Mouse (Mus musculus): ENCODE data around the gene Hoxa2. TPM values are rescaled to one million over a fixed set of nuclear protein-coding genes. Genes with fewer than 3 reads are reported as not detected.
A peak's percentile ranks its signal among the peaks of the same experiment; 100 is the strongest.

Gene Hoxa2
- polyA plus RNA-seq, 1 experiment from 2014 or later = 9.5 TPM

GRCm38 (mm10) chr6:52170166-52170897, 5.7 kb upstream of the Hoxa2 start:
- Histone ChIP-seq H3K9me3 (ENCODE audit: control insufficient read depth, low read length) (no peaks in the 10 kb centered on the region), H3K9ac (ENCODE audit: low read length) (peak overlapping the region; percentile 76), H3K36me3 (ENCODE audit: control insufficient read depth, insufficient read depth, low read length) (no peaks in the 10 kb centered on the region), H3K4me1 (replicated peaks; ENCODE audit: control insufficient read depth, insufficient read depth, low read length) (peaks cover 25% of the 10 kb centered on the region), H3K27me3 (ENCODE audit: control insufficient read depth, insufficient read depth, low read depth, low read length) (peaks cover 42% of the 10 kb centered on the region), H3K4me2 (ENCODE audit: low read depth, low read length) (peak overlapping the region; percentile 65), H3K4me3 (ENCODE audit: low read length) (peak overlapping the region; percentile 35), H3K27ac (ENCODE audit: low read length) (peak overlapping the region; percentile 90)
- peak; percentile 58 for ATAC-seq (ENCODE audit: low read depth)
- WGBS = 6% methylated on average over 40 of the region's 40 CpGs

GRCm38 (mm10) chr6:52169499-52170165, 5.0 kb upstream of the Hoxa2 start:
- no peak for ATAC-seq (ENCODE audit: low read depth)
- 17% methylated on average over 16 of the region's 16 CpGs for whole genome bisulfite sequencing
- peak overlapping the region; percentile 35 for H3K4me3 ChIP-seq (ENCODE audit: low read length)
- no peaks in the 10 kb centered on the region for H3K9me3 ChIP-seq (ENCODE audit: control insufficient read depth, low read length)
- peaks cover 41% of the 10 kb centered on the region for H3K27me3 ChIP-seq (ENCODE audit: control insufficient read depth, insufficient read depth, low read depth, low read length)
- H3K4me2 ChIP-seq (ENCODE audit: low read depth, low read length) = peak overlapping the region; percentile 65
- H3K9ac ChIP-seq (ENCODE audit: low read length) = peak overlapping the region; percentile 76
- H3K27ac ChIP-seq (ENCODE audit: low read length) = peak overlapping the region; percentile 90
- H3K4me1 ChIP-seq (replicated peaks; ENCODE audit: control insufficient read depth, insufficient read depth, low read length) = peaks cover 25% of the 10 kb centered on the region
- no peaks in the 10 kb centered on the region for H3K36me3 ChIP-seq (ENCODE audit: control insufficient read depth, insufficient read depth, low read length)

DNA sequence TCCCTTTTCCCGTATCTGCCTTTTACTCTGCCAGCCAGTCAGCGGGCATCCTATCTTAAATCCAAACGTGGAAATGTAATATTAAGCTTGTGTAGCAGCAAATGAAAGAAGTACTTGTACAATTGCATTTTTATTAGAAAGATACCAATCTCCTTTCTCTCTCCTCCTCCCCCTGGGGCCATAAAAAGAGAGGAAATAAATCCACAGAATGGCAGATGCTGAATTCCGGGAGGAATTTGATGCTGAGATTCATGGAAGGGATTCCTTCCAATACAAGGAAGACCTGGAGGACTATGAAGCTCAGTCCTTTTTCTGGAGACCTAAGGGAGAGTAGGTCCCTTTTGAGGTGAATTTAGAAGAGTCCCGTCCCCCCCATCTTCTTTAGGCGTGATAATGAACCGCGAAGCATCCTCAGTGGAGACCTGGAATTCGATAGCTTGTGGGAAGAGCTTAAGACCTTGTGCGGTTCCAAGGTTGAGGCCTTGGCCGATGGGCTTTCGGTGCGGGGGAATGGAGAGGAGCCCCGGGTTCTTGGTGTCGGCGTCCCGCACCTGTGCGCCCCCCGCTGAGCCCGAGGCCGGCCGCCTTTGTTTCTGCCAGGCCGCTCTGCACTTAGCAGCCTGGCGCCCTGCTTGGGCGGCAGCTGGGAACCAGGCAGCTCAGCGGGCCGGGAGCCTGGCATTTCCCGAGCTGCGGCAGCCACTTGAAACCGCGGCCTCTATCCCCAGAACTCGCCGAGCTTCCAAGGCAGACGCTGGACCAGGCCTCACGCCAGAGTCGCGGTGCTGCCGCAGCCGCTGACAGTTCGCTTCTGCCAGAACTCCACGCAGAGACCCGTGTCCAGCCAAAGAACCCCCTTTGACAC, 3.8 kb upstream of the Hoxa2 start:
- Histone ChIP-seq H3K36me3 (ENCODE audit: control insufficient read depth, insufficient read depth, low read length) (no peaks in the 10 kb centered on the region), H3K9ac (ENCODE audit: low read length) (peak overlapping the region; percentile 80), H3K9me3 (ENCODE audit: control insufficient read depth, low read length) (no peaks in the 10 kb centered on the region), H3K4me1 (replicated peaks; ENCODE audit: control insufficient read depth, insufficient read depth, low read length) (peaks cover 25% of the 10 kb centered on the region), H3K4me2 (ENCODE audit: low read depth, low read length) (peak overlapping the region; percentile 96), H3K4me3 (ENCODE audit: low read length) (peak overlapping the region; percentile 37), H3K27me3 (ENCODE audit: control insufficient read depth, insufficient read depth, low read depth, low read length) (peaks cover 38% of the 10 kb centered on the region), H3K27ac (ENCODE audit: low read length) (peak overlapping the region; percentile 96)
- 5% methylated on average over 39 of the region's 42 CpGs for WGBS
- no peak for ATAC-seq (ENCODE audit: low read depth)

DNA sequence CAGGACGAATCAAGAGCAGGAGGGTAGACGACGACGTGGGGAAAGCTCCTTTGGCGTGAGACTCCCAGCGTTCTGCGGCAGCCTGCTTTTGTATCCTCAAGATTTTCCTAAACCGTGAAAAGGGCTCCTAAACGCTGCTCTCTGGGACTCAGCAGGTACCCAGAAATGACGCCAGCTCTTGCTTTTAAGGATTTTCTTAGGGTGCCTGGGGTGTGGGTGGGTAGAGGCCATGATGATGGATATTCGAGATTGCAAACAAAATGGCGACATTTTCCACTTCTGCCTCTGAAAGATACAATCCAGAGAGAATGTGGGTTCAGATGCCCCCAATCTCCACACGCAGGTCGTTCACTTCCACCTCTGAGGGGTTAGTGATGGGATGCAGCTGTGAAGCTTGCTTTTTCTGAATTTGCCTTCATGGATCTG, 3.1 kb upstream of the Hoxa2 start:
- no peak for ATAC-seq (ENCODE audit: low read depth)
- Histone ChIP-seq H3K27ac (ENCODE audit: low read length) (peak overlapping the region; percentile 96), H3K9me3 (ENCODE audit: control insufficient read depth, low read length) (no peaks in the 10 kb centered on the region), H3K36me3 (ENCODE audit: control insufficient read depth, insufficient read depth, low read length) (no peaks in the 10 kb centered on the region), H3K4me3 (ENCODE audit: low read length) (peak overlapping the region; percentile 37), H3K4me2 (ENCODE audit: low read depth, low read length) (peak overlapping the region; percentile 96), H3K9ac (ENCODE audit: low read length) (peak overlapping the region; percentile 80), H3K27me3 (ENCODE audit: control insufficient read depth, insufficient read depth, low read depth, low read length) (peaks cover 38% of the 10 kb centered on the region), H3K4me1 (replicated peaks; ENCODE audit: control insufficient read depth, insufficient read depth, low read length) (peaks cover 25% of the 10 kb centered on the region)
- 15% methylated on average over 14 of the region's 14 CpGs for WGBS

- WGBS = 31% methylated on average over 1 of the region's 1 CpGs
- no peaks in the 10 kb centered on the region for H3K36me3 ChIP-seq (ENCODE audit: control insufficient read depth, insufficient read depth, low read length)
- no peak for ATAC-seq (ENCODE audit: low read depth)
- no peaks in the 10 kb centered on the region for H3K9me3 ChIP-seq (ENCODE audit: control insufficient read depth, low read length)
- H3K4me3 ChIP-seq (ENCODE audit: low read length) = peak overlapping the region; percentile 37
- H3K27me3 ChIP-seq (ENCODE audit: control insufficient read depth, insufficient read depth, low read depth, low read length) = peaks cover 33% of the 10 kb centered on the region
- H3K9ac ChIP-seq (ENCODE audit: low read length) = peak overlapping the region; percentile 80
- H3K4me2 ChIP-seq (ENCODE audit: low read depth, low read length) = peak overlapping the region; percentile 96
- peak overlapping the region; percentile 96 for H3K27ac ChIP-seq (ENCODE audit: low read length)
- peaks cover 20% of the 10 kb centered on the region for H3K4me1 ChIP-seq (replicated peaks; ENCODE audit: control insufficient read depth, insufficient read depth, low read length)
Measured at GRCm38 (mm10) chr6:52167176-52167575, 2.5 kb upstream of the Hoxa2 start.

DNA sequence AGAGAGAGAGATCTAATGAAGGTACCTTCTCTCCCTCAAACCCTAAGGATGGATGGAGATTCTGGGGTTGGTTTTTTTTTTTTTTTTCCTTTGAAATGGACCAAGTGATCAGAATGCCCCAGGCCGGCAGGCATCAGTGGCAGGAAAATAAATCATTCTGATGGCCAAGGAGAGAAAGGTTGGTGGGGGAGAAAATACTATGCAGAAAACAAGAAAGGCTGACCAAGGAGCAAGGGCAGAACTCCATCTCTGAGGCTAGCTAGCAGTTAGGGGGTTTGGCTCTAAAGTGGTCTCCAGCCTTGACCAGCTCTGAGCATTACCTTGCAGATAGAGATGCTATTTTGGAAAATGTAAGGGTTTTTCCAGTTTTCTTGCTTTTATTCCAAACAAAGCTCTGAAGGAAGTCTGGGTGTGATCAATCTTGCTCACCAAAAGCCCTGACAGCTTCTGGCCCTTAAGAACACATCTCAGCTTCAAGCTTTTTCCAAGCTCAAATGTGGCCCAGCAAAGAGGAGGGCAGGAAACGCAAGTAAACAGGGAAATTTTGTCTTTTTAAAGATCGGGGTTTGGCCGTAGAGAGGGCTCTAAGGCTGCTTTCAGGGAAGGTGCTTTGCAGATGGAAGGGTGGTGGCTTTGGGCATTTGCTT, 1.9 kb upstream of the Hoxa2 start:
- Histone ChIP-seq H3K4me3 (ENCODE audit: low read length) (peak overlapping the region; percentile 37), H3K27ac (ENCODE audit: low read length) (peak overlapping the region; percentile 96), H3K9me3 (ENCODE audit: control insufficient read depth, low read length) (no peaks in the 10 kb centered on the region), H3K36me3 (ENCODE audit: control insufficient read depth, insufficient read depth, low read length) (no peaks in the 10 kb centered on the region), H3K27me3 (ENCODE audit: control insufficient read depth, insufficient read depth, low read depth, low read length) (peaks cover 29% of the 10 kb centered on the region), H3K9ac (ENCODE audit: low read length) (peak overlapping the region; percentile 80), H3K4me2 (ENCODE audit: low read depth, low read length) (peak overlapping the region; percentile 96), H3K4me1 (replicated peaks; ENCODE audit: control insufficient read depth, insufficient read depth, low read length) (peaks cover 17% of the 10 kb centered on the region)
- WGBS = 15% methylated on average over 4 of the region's 4 CpGs
- no peak for ATAC-seq (ENCODE audit: low read depth)

- Histone ChIP-seq H3K36me3 (ENCODE audit: control insufficient read depth, insufficient read depth, low read length) (no peaks in the 10 kb centered on the region), H3K27ac (ENCODE audit: low read length) (peak overlapping the region; percentile 96), H3K9me3 (ENCODE audit: control insufficient read depth, low read length) (no peaks in the 10 kb centered on the region), H3K9ac (ENCODE audit: low read length) (peak overlapping the region; percentile 80), H3K4me3 (ENCODE audit: low read length) (peak overlapping the region; percentile 58), H3K27me3 (ENCODE audit: control insufficient read depth, insufficient read depth, low read depth, low read length) (peaks cover 24% of the 10 kb centered on the region), H3K4me1 (replicated peaks; ENCODE audit: control insufficient read depth, insufficient read depth, low read length) (peaks cover 12% of the 10 kb centered on the region), H3K4me2 (ENCODE audit: low read depth, low read length) (peak overlapping the region; percentile 96)
- 3% methylated on average over 28 of the region's 28 CpGs for WGBS
- ATAC-seq (ENCODE audit: low read depth) = no peak
Measured at GRCm38 (mm10) chr6:52165441-52166370, 1.1 kb upstream of the Hoxa2 start.

- peaks cover 26% of the 10 kb centered on the region for H3K27me3 ChIP-seq (ENCODE audit: control insufficient read depth, insufficient read depth, low read depth, low read length)
- H3K4me1 ChIP-seq (replicated peaks; ENCODE audit: control insufficient read depth, insufficient read depth, low read length) = peaks cover 10% of the 10 kb centered on the region
- H3K4me2 ChIP-seq (ENCODE audit: low read depth, low read length) = peak overlapping the region; percentile 96
- ATAC-seq (ENCODE audit: low read depth) = peak; percentile 20; the same call in 1 of the 2 replicates
- peak overlapping the region; percentile 80 for H3K9ac ChIP-seq (ENCODE audit: low read length)
- H3K4me3 ChIP-seq (ENCODE audit: low read length) = peak overlapping the region; percentile 58
- WGBS = under 1% methylated on average over 39 of the region's 39 CpGs
- H3K27ac ChIP-seq (ENCODE audit: low read length) = peak overlapping the region; percentile 96
- H3K9me3 ChIP-seq (ENCODE audit: control insufficient read depth, low read length) = no peaks in the 10 kb centered on the region
- no peaks in the 10 kb centered on the region for H3K36me3 ChIP-seq (ENCODE audit: control insufficient read depth, insufficient read depth, low read length)
Measured at GRCm38 (mm10) chr6:52164051-52164625, 493 bp downstream of the Hoxa2 start.

Measured in lung, embryonic 16.5 days (tissue).